Mouse (Mus musculus) bone marrow macrophage, adult 2 months (primary cell): ENCODE measurements at regions not wholly inside any gene's neighbourhood (a gene's known extent, or its start where the extent isn't known, plus 50 kb on each side); places are given as distances from the start of the nearest gene placed in this dataset.

Experiments used
- CTCF ChIP-seq: IDR thresholded peaks from 2 replicates; pipeline ENCODE4 v1.5.1; 2012; ENCODE audit warnings: low read depth, mild to moderate bottlenecking, low read length, moderate library complexity
- POLR2A ChIP-seq: IDR thresholded peaks from 2 replicates; pipeline ENCODE4 v1.6.1; 2012; ENCODE audit warnings: mild to moderate bottlenecking, low read depth, low read length, borderline replicate concordance

DNA sequence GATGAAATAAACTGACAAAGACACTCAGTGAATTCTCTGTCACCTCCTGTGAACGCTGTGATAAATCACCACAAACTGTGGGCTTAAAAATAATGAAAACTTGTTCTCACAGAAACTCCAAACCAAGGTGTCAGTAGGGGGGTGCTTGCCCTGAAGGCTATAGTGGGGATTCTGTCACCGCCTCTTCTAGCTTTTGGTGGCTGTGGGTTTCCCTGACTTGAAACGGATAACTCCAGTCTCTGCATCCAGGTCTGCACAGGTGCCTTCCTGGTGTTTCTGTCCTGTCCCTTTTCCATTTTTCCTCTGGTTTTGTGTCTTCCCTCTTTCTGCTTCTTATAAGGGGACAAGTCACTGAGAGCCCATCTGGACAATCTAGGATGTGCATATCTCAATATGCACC lies 84.6 kb upstream of the Pgrmc2 start:
- TF ChIP-seq CTCF = no peak
- TF ChIP-seq POLR2A = no peak
